Mouse (Mus musculus): ENCODE data around the gene Ubxn11. TPM values are rescaled to one million over a fixed set of nuclear protein-coding genes. Genes with fewer than 3 reads are reported as not detected.
"Not testable (repeated sequence)": the region's sequence is repeated elsewhere in the genome, so short reads cannot be mapped to it uniquely, and the experiment has no call there.

The Ubxn11 gene
- total and polyA plus RNA-seq, 2 experiments from 2014 or later: 4.9 to 11.2 TPM

- WGBS: 98% methylated on average over 3 of the region's 3 CpGs
- no peaks in the 10 kb centered on the region for H3K4me1 ChIP-seq (ENCODE audit: insufficient read depth, low read length)
- H3K9ac ChIP-seq (replicated peaks; ENCODE audit: low read length, poor library complexity, severe bottlenecking): no peak overlapping the region
- H3K36me3 ChIP-seq (ENCODE audit: insufficient read depth, low read length): peaks cover 16% of the 10 kb centered on the region
- H3K4me2 ChIP-seq (ENCODE audit: low read depth, low read length, poor library complexity, severe bottlenecking): no peak overlapping the region
- no peak overlapping the region for H3K27ac ChIP-seq (ENCODE audit: low read depth, low read length)
- no peaks in the 10 kb centered on the region for H3K27me3 ChIP-seq (ENCODE audit: insufficient read depth, low read length)
- H3K4me3 ChIP-seq (ENCODE audit: low read depth, low read length): no peak overlapping the region
- no peaks in the 10 kb centered on the region for H3K9me3 ChIP-seq (ENCODE audit: low read length)
- TF ChIP-seq CTCF (IDR thresholded peaks at IDR 0.05): no peak
- no peak for DNase-seq (ENCODE audit: low spot score)
- ATAC-seq (ENCODE audit: low FRiP score): no peak
These were observed 52.0 kb downstream of the Ubxn11 start for GRCm38 (mm10) chr4:134154354-134154753.

DNA sequence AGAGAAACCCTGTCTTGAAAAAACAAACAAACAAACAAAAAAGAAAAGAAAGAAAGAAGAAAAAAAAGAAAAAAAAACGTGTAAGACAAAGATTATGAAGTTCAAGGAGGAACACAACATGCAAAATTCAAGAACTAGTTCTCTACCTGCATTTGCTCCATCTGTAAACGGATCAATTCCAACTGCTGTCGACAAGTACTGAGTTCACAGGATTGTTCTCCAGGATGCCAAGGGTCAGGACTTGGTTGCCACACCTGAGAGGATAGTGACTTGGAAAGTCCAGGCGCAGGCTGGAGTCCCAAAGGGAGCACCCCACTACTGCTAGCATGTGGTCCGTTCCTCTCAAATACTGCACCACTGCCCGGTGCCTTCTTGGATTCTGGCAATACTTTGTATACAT, 53.2 kb downstream of the Ubxn11 start:
- Histone ChIP-seq H3K9ac (replicated peaks; ENCODE audit: low read length, poor library complexity, severe bottlenecking) (no peak overlapping the region), H3K4me3 (ENCODE audit: low read depth, low read length) (no peak overlapping the region), H3K27ac (ENCODE audit: low read depth, low read length) (no peak overlapping the region), H3K4me2 (ENCODE audit: low read depth, low read length, poor library complexity, severe bottlenecking) (no peak overlapping the region), H3K4me1 (ENCODE audit: insufficient read depth, low read length) (no peaks in the 10 kb centered on the region), H3K9me3 (ENCODE audit: low read length) (no peaks in the 10 kb centered on the region), H3K27me3 (ENCODE audit: insufficient read depth, low read length) (no peaks in the 10 kb centered on the region), H3K36me3 (ENCODE audit: insufficient read depth, low read length) (peaks cover 16% of the 10 kb centered on the region)
- ATAC-seq (ENCODE audit: low FRiP score): no peak
- DNase-seq (ENCODE audit: low spot score): no peak
- no peak for TF ChIP-seq CTCF (IDR thresholded peaks at IDR 0.05)
- 92% methylated on average over 6 of the region's 6 CpGs for WGBS

DNA sequence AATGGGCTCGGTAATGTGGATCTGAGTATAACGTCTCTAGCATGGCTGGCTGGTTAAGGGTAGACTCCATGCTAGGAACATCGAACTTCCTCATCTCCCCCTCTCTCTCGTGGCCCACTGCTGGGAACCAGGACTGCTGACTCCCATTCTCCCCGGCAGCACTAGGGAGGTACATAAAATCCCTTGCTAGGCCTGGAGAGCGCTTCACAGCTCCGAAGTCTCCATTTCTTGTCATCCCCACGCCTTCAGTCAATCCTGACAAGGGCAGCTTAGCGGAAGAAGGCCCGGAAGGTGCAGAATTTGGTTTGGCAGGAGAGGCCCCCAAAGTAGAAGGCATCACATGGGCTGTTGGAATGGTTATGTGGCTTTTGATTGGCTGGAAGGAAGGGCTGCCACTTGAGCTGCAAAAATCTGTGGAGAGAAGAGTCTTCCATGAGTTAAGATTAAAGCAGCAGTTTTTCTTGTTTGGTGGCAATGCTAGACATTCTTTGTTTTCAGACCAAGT, 53.6 kb downstream of the Ubxn11 start:
- Histone ChIP-seq H3K36me3 (ENCODE audit: insufficient read depth, low read length) (peaks cover 15% of the 10 kb centered on the region), H3K9me3 (ENCODE audit: low read length) (no peaks in the 10 kb centered on the region), H3K4me3 (ENCODE audit: low read depth, low read length) (no peak overlapping the region), H3K4me1 (ENCODE audit: insufficient read depth, low read length) (no peaks in the 10 kb centered on the region), H3K27me3 (ENCODE audit: insufficient read depth, low read length) (no peaks in the 10 kb centered on the region), H3K27ac (ENCODE audit: low read depth, low read length) (no peak overlapping the region), H3K4me2 (ENCODE audit: low read depth, low read length, poor library complexity, severe bottlenecking) (no peak overlapping the region), H3K9ac (replicated peaks; ENCODE audit: low read length, poor library complexity, severe bottlenecking) (no peak overlapping the region)
- no peak for DNase-seq (ENCODE audit: low spot score)
- ATAC-seq (ENCODE audit: low FRiP score): no peak
- WGBS: 94% methylated on average over 10 of the region's 10 CpGs
- no peak for TF ChIP-seq CTCF (IDR thresholded peaks at IDR 0.05)

GRCm38 (mm10) chr4:134156744-134157143, 54.4 kb downstream of the Ubxn11 start:
- WGBS: 71% methylated on average over 8 of the region's 8 CpGs

DNA sequence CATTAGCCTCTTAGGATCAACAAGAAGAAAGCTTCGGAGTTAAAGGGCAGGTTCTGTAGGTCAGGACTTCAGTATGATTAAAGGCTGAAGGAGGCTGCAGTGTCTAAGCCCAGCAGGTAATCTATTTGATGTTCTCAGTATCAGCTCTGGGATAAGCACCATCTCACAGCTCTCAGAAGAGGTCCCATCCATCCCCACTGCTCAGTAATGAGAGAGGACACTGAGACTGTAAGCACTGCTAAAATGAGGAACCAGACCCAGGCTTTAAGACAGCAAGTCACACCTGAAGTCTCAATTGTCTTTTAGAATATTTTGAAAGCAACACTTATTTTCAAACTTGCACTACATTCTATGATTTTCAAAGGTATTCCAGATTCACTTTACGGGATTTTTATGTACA, 55.2 kb downstream of the Ubxn11 start:
- no peak overlapping the region for H3K9ac ChIP-seq (replicated peaks; ENCODE audit: low read length, poor library complexity, severe bottlenecking)
- H3K27me3 ChIP-seq (ENCODE audit: insufficient read depth, low read length): no peaks in the 10 kb centered on the region
- WGBS: 83% methylated on average over 2 of the region's 2 CpGs
- no peak overlapping the region for H3K4me2 ChIP-seq (ENCODE audit: low read depth, low read length, poor library complexity, severe bottlenecking)
- DNase-seq (ENCODE audit: low spot score) (no peak), ATAC-seq (ENCODE audit: low FRiP score) (no peak)
- no peaks in the 10 kb centered on the region for H3K9me3 ChIP-seq (ENCODE audit: low read length)
- peaks cover 3% of the 10 kb centered on the region; the same call in 1 of the 2 replicates for H3K36me3 ChIP-seq (ENCODE audit: insufficient read depth, low read length)
- no peak overlapping the region for H3K27ac ChIP-seq (ENCODE audit: low read depth, low read length)
- H3K4me3 ChIP-seq (ENCODE audit: low read depth, low read length): no peak overlapping the region
- TF ChIP-seq CTCF (IDR thresholded peaks at IDR 0.05): no peak
- no peaks in the 10 kb centered on the region for H3K4me1 ChIP-seq (ENCODE audit: insufficient read depth, low read length)

More at GRCm38 (mm10) chr4:134156744-134157143, 54.4 kb downstream of the Ubxn11 start:
- TF ChIP-seq CTCF (IDR thresholded peaks at IDR 0.05): no peak
- H3K4me1 ChIP-seq (ENCODE audit: insufficient read depth, low read length): no peaks in the 10 kb centered on the region
- no peak overlapping the region for H3K9ac ChIP-seq (replicated peaks; ENCODE audit: low read length, poor library complexity, severe bottlenecking)
- H3K4me3 ChIP-seq (ENCODE audit: low read depth, low read length): no peak overlapping the region
- H3K9me3 ChIP-seq (ENCODE audit: low read length): no peaks in the 10 kb centered on the region
- no peak overlapping the region for H3K4me2 ChIP-seq (ENCODE audit: low read depth, low read length, poor library complexity, severe bottlenecking)
- peaks cover 8% of the 10 kb centered on the region for H3K36me3 ChIP-seq (ENCODE audit: insufficient read depth, low read length)
- H3K27ac ChIP-seq (ENCODE audit: low read depth, low read length): no peak overlapping the region
- no peaks in the 10 kb centered on the region for H3K27me3 ChIP-seq (ENCODE audit: insufficient read depth, low read length)
- DNase-seq (ENCODE audit: low spot score) (no peak), ATAC-seq (ENCODE audit: low FRiP score) (no peak)

DNA sequence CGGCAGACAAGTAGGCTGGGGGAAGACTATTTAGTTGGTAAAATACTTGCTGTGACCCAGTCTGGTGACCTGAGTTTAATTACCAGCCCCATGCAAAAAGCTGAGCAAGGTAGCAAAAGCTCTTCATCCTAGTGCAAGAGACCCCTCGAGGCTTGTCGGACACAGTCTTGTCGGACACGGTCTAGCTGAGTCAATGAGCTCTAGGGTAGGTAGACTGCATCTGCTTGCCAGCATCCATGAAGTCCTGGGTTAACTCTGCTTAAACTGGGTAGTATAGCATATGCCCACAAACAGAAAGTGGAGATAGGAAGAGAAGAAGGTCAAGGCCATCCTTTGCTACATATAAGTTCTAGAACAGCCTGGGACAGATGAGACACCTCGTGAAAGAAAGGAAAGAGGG, 56.4 kb downstream of the Ubxn11 start:
- no peak for TF ChIP-seq CTCF (IDR thresholded peaks at IDR 0.05)
- no peak overlapping the region for H3K4me3 ChIP-seq (ENCODE audit: low read depth, low read length)
- DNase-seq (ENCODE audit: low spot score) (no peak), ATAC-seq (ENCODE audit: low FRiP score) (no peak)
- 80% methylated on average over 6 of the region's 6 CpGs for WGBS
- H3K27me3 ChIP-seq (ENCODE audit: insufficient read depth, low read length): no peaks in the 10 kb centered on the region
- H3K36me3 ChIP-seq (ENCODE audit: insufficient read depth, low read length): peaks cover 3% of the 10 kb centered on the region; the same call in 1 of the 2 replicates
- no peak overlapping the region for H3K27ac ChIP-seq (ENCODE audit: low read depth, low read length)
- H3K9me3 ChIP-seq (ENCODE audit: low read length): no peaks in the 10 kb centered on the region
- H3K9ac ChIP-seq (replicated peaks; ENCODE audit: low read length, poor library complexity, severe bottlenecking): no peak overlapping the region
- H3K4me2 ChIP-seq (ENCODE audit: low read depth, low read length, poor library complexity, severe bottlenecking): no peak overlapping the region
- no peaks in the 10 kb centered on the region for H3K4me1 ChIP-seq (ENCODE audit: insufficient read depth, low read length)

- Histone ChIP-seq H3K4me3 (ENCODE audit: low read depth, low read length) (peak overlapping the region; percentile 37), H3K4me2 (ENCODE audit: low read depth, low read length, poor library complexity, severe bottlenecking) (peak overlapping the region; percentile 42)
- not testable (repeated sequence) for H3K27ac ChIP-seq (ENCODE audit: low read depth, low read length); H3K27me3 ChIP-seq (ENCODE audit: insufficient read depth, low read length); H3K9me3 ChIP-seq (ENCODE audit: low read length); DNase-seq (ENCODE audit: low spot score); H3K36me3 ChIP-seq (ENCODE audit: insufficient read depth, low read length); ATAC-seq (ENCODE audit: low FRiP score); H3K4me1 ChIP-seq (ENCODE audit: insufficient read depth, low read length); H3K9ac ChIP-seq (replicated peaks; ENCODE audit: low read length, poor library complexity, severe bottlenecking)
- WGBS: 8% methylated on average over 30 of the region's 30 CpGs
These were observed 57.7 kb downstream of the Ubxn11 start for GRCm38 (mm10) chr4:134160071-134160470.
